In the genomic region with DNA sequence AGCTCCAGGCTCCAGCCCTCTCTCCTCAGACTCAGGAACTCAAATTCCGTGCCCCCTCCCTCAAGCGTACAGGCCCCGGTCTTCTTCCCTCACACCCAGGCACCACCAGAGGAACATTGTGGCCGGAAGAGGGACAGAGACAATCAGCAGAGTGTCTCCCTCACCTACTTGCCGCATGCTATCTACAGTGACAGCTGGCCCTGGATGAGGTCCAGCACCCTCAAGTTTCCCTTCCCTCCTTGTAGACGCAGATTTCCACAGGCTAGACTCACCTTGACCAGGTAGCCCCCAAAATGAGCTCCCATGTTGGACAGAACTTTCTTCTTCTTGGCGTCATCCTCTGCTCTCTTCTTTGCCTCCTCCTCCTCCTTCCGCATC, we compare ENCODE assay signal across 1 mouse cellular context.
TF ChIP-seq lines count a peak whose summit lies in the region.

No protein-coding gene starts in this region.

TF ChIP-seq in myocyte, 11 proteins besides CTCF, POLR2A, EP300 and RAD21:
- TF ChIP-seq E2F4 (IDR thresholded peaks at IDR 0.05; ENCODE audit: insufficient read depth) = no peak
